Mouse (Mus musculus): ENCODE data around the gene Gm20817.
"Not testable (repeated sequence)": the region's sequence is repeated elsewhere in the genome, so short reads cannot be mapped to it uniquely, and the experiment has no call there.

DNA sequence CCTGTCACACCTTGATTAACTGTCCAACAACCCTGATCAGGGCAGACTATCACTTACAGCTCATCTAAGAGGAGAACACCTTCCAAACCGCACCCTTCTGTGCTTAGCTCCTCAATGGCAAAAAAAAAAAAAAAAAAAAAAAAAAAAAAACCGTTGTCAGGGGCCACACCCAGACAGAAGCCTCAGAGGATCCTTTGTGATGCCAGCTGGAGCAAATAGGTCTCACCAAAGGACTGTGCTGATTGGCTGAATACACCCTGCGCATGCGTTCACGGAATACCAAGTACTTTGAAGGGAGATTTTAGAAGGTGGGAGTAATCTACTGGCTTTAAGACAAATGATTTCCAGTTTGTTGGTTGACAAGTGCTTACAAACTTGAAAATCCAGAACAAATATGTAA is at the start of gene Gm20817:
- not testable (repeated sequence) for TF ChIP-seq CTCF (IDR thresholded peaks at IDR 0.05; ENCODE audit: borderline replicate concordance, insufficient read depth, low read depth, low read length); POLR2A (IDR thresholded peaks at IDR 0.05; ENCODE audit: borderline replicate concordance, insufficient read depth, low read length)
